Mouse (Mus musculus) left cerebral cortex, postnatal 4 days (tissue): ENCODE results near the gene Rragd. TPM values are rescaled to one million over a fixed set of nuclear protein-coding genes. Genes with fewer than 3 reads are reported as not detected.

Source experiments
- DNase-seq: peaks from one replicate; pipeline ENCODE4 v3.0.0-alpha.2; 2022
- intact Hi-C: fragments of 180-260 bp; cut with DNase I; formaldehyde crosslinking; loops from one replicate; pipeline ENCODE4 v1.15.1; 2025
- total RNA-seq, 2 experiments: library from RNA; stranded (reverse); gene quantifications; 2 replicates each; pipeline ENCODE4 v1.2.3; 2021

The Rragd gene
- total RNA-seq, 2 experiments from 2014 or later: 53.9 to 59.9 TPM

GRCm38 (mm10) chr4:33031195-33031960, 48.5 kb downstream of the Rragd start, which contains the start of gene Ube2j1:
Gene Ube2j1 (plus strand): TSS chr4:33031416.
- intact Hi-C loops: no loop called here
- DNase-seq: peak; percentile 81

GRCm38 (mm10) chr4:33032045-33032444, 49.2 kb downstream of the Rragd start:
- no peak for DNase-seq
- intact Hi-C loops: no loop called here

- intact Hi-C loops: no loop called here
- DNase-seq: no peak
Measured at GRCm38 (mm10) chr4:33033515-33033914, 50.7 kb downstream of the Rragd start.

- no peak for DNase-seq
- intact Hi-C loops: loop anchor here (10.0 kb wide), 1 partner anchor 295 kb away; no protein-coding TSS in a partner anchor
Measured at GRCm38 (mm10) chr4:33039826-33040225, 57.0 kb downstream of the Rragd start.

- intact Hi-C loops: loop anchor here (10.0 kb wide), 1 partner anchor 305 kb away; no protein-coding TSS in a partner anchor
- DNase-seq: no peak
Measured at GRCm38 (mm10) chr4:33049601-33050000, 66.8 kb downstream of the Rragd start.

GRCm38 (mm10) chr4:33052055-33052454, 69.2 kb downstream of the Rragd start:
- intact Hi-C loops: no loop called here
- DNase-seq: no peak

- intact Hi-C loops: no loop called here
Measured at GRCm38 (mm10) chr4:33052650-33053049, 69.8 kb downstream of the Rragd start.

GRCm38 (mm10) chr4:33054426-33054825, 71.6 kb downstream of the Rragd start:
- intact Hi-C loops: no loop called here

More at GRCm38 (mm10) chr4:33052650-33053049, 69.8 kb downstream of the Rragd start:
- DNase-seq: no peak

GRCm38 (mm10) chr4:33056317-33056716, 73.5 kb downstream of the Rragd start:
- no peak for DNase-seq

More at GRCm38 (mm10) chr4:33054426-33054825, 71.6 kb downstream of the Rragd start:
- DNase-seq: no peak

GRCm38 (mm10) chr4:33057890-33058687, 75.3 kb downstream of the Rragd start:
- no peak for DNase-seq
- intact Hi-C loops: no loop called here

More at GRCm38 (mm10) chr4:33056317-33056716, 73.5 kb downstream of the Rragd start:
- intact Hi-C loops: no loop called here

GRCm38 (mm10) chr4:33061158-33061557, 78.3 kb downstream of the Rragd start:
- DNase-seq: no peak
- intact Hi-C loops: no loop called here

GRCm38 (mm10) chr4:33062981-33063380, 80.1 kb downstream of the Rragd start, which contains the start of gene Gabrr2:
Gene Gabrr2 (plus strand): TSS chr4:33062999.
- DNase-seq: no peak
- intact Hi-C loops: no loop called here

GRCm38 (mm10) chr4:33064986-33065385, 82.1 kb downstream of the Rragd start:
- intact Hi-C loops: no loop called here
- DNase-seq: no peak

GRCm38 (mm10) chr4:33066223-33066960, 83.6 kb downstream of the Rragd start:
- intact Hi-C loops: no loop called here
- DNase-seq: no peak

GRCm38 (mm10) chr4:33067331-33067730, 84.5 kb downstream of the Rragd start:
- intact Hi-C loops: no loop called here
- DNase-seq: no peak

- intact Hi-C loops: no loop called here
- no peak for DNase-seq
Measured at GRCm38 (mm10) chr4:33067826-33068225, 85.0 kb downstream of the Rragd start.

GRCm38 (mm10) chr4:33068894-33069293, 86.1 kb downstream of the Rragd start:
- peak; percentile 83 for DNase-seq
- intact Hi-C loops: no loop called here

- intact Hi-C loops: no loop called here
- no peak for DNase-seq
Measured at GRCm38 (mm10) chr4:33070326-33070725, 87.5 kb downstream of the Rragd start.

- intact Hi-C loops: no loop called here
- no peak for DNase-seq
Measured at GRCm38 (mm10) chr4:33071337-33071736, 88.5 kb downstream of the Rragd start.
